Mouse (Mus musculus) frontal cortex, postnatal 25 days (tissue): ENCODE data around the gene Mpzl2.
A peak's percentile ranks its signal among the peaks of the same experiment; 100 is the strongest.

ENCODE experiments used
- DNase-seq, 2 experiments: peaks; one replicate each; pipeline ENCODE4 v3.0.0; 2022; ENCODE audit warnings: low spot score in 2 of 2

Mpzl2 gene

DNA sequence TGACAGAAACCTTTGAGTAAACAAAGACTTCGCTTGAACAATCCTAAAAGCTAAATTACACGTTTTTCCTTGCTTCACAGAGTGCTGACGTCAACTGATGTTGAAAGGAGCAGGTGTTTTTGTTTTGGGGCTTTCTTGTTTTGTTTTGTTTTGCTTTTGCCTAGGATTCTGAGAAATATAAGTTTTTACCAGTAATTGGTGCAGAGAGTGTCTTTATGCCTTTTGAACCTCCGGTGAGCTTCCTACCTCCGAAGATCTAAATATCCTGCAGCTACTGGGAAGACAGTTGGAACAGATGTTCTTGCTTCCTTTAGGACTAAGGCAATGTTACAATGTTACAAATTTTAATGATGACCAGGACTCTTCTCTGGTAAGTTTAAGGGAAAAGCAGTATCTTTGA is at the start of gene Mpzl2:
Gene Mpzl2 (plus strand): TSS at position 301 of the 400 bp plus-strand sequence.
- no peak for DNase-seq

DNA sequence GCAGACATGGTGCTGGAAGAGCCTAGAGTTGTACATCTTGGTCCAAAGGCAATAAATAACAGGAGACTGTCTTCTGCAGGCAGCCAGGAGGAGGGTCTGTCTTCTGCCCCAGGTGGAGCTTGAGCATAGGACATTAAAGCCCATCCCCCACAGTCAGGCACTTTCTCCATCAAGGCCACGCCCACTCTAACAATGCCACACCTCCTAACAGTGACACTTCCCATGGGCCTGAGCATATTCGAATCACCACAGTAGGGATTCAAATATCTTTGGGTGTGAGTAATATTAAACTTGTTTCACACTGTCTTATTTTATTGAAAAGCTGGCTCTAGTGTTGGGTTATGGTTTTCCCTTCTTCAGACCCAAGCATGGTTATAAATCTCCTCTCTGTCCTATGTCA is 47.8 kb upstream of the Mpzl2 start:
- no peak for DNase-seq

- no peak for DNase-seq
Observed at GRCm38 (mm10) chr9:44992271-44992670, 47.3 kb upstream of the Mpzl2 start.

GRCm38 (mm10) chr9:44993268-44993667 is 46.3 kb upstream of the Mpzl2 start:
- DNase-seq: no peak

GRCm38 (mm10) chr9:44994962-44995361 is 44.6 kb upstream of the Mpzl2 start:
- no peak for DNase-seq

DNA sequence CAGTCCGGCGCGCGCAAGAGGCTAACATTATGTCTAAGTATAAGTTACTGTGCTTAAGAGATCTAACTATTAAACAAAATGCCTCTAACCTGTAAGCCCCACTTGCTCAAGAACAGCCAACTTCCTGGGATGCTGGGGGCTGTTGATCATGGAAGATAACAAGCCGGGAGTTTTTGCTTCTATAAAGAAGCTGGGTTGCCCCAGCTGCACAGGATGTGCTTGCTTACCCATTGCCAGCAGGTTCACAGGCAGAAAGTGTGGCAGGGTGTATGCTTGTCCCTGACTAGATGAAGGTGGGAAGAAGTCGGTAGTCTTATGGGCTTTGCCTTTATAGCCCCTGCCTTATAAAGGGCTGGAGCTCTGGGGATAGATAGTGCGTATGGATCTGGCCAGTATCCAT is 43.0 kb upstream of the Mpzl2 start:
- no peak for DNase-seq

- no peak for DNase-seq
Observed at GRCm38 (mm10) chr9:44998138-44998537, 41.5 kb upstream of the Mpzl2 start.

GRCm38 (mm10) chr9:44999171-44999570 is 40.4 kb upstream of the Mpzl2 start:
- no peak for DNase-seq

DNA sequence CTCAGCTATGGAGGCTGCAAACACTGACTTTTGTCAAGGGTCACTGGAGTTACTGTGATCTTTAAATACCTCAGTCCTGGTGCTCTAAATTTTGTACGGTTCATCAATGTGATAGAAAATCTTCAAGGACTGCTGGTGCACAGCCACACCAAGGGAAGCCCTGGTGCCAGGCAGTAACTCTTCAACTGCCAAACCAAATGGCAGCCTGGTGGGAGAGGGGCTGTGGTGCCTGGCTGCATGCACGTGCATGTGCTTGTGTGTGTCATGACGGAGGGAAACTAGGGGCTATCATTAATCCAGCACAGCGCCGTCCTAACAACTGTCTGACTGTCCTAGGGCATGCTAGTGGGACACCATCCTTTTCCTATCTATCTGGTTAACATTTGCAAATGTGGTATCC is 39.8 kb upstream of the Mpzl2 start:
- DNase-seq: no peak

GRCm38 (mm10) chr9:45000249-45000648 is 39.4 kb upstream of the Mpzl2 start:
- DNase-seq: no peak

GRCm38 (mm10) chr9:45007404-45007803 is 32.2 kb upstream of the Mpzl2 start:
- DNase-seq: no peak

DNA sequence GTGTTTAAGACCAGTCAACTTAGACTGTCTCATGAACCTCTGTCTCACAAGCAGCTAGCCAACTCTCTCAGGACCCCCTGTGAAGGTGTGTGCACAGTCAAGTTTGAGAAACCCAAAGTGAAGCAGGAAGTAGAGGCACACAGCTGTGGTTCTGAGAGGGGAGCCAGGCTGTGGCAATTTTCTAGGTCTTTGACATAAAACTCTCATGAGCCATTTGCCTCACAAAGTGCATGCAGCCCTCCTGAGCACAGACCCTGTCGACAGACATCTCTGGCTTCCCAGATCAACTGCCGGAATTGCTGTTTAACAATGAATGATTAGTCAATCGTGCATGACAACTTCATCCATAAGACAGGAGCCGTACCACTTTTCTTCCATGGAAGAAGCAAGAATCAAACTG is 31.3 kb upstream of the Mpzl2 start:
- DNase-seq: no peak

DNA sequence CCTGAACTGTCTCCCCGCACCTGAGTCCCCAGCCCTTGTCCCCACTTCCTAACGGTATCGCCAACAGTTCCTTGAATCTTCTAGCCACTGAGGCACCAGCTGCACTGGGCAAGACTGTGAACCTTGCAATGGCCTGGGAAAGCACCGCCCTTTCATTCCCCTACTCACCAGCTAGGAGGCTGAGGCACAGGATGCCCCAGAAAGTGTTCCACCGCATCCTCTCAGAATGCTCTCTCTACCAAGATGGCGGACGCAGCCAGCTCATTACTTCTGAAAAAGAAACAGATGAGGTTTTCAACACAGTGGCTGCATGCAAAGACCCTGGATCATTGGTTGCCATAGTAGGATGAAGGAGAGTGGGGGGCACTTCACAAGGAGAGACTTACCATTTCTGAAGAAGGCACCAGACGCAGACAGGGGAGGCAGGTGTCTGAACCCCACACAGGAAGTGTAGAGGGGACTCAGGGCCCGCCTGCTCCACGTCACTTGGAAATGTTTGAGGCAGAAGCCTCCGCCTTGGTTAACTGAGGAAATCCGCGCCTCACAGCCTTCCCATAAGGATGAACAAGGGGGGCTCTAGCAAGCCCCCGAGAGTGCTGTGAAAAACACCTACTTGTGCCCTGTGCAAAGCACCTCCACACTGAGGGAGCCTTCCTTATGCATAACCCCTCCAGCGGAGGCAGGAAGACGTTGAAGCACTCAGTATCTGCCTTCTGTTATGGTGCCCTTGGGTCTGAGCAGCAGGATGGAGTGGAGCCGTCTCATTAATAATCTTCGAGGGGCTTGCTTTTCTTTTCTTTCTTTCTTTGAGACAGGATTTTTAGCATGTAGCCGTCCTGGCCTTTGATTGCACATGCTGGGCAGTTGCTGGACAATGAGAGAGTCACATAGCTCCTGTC is 30.2 kb upstream of the Mpzl2 start, which contains the start of gene Cd3e:
Gene Cd3e (minus strand): TSS at position 448 of the 899 bp plus-strand sequence.
- DNase-seq: no peak

- DNase-seq: no peak
Observed at GRCm38 (mm10) chr9:45010461-45010860, 29.1 kb upstream of the Mpzl2 start.

DNA sequence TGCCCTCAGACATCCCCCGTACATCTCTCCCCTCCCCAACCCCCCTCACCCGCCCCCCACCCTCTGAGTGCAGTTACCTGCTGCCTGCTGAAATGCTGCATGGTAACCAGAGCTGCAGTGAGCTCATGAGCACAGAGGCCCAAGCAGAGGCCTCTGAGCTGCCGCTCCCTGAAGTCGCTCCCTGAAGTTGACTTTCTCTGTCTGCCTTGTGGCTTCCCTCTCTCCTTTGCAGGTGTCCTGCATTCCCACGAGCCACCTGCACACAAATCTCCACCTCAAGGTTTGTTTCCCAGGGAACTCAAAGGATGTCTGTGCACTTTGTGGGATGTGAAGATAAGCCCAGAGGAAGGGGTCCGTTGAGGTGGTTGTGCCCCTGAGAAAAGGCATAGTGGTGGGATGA is 28.3 kb upstream of the Mpzl2 start:
- no peak for DNase-seq

- no peak for DNase-seq
Observed at GRCm38 (mm10) chr9:45014879-45015278, 24.7 kb upstream of the Mpzl2 start.

DNA sequence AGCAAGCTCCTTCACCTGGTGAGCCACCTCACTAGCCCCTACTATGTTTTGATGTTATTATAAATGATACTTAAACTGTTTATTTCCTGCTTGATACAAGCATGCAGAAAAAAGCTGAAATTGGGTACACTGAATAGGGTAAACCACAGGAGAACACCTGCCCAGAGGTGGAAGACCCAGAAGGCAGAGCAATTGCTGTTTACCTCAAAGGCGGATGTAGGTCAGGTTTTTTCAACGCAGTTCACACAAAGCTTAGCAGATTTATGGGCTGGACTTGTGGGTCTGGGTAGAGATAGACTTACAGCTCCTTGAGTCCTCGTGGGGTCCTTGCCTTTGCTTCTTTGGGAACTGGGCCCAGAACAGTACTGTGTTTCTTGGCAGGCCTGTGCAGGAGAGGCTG is 23.8 kb upstream of the Mpzl2 start:
- DNase-seq: no peak

GRCm38 (mm10) chr9:45018031-45018430 is 21.6 kb upstream of the Mpzl2 start:
- peak in 1 of 2 experiments; percentile 9 for DNase-seq

DNA sequence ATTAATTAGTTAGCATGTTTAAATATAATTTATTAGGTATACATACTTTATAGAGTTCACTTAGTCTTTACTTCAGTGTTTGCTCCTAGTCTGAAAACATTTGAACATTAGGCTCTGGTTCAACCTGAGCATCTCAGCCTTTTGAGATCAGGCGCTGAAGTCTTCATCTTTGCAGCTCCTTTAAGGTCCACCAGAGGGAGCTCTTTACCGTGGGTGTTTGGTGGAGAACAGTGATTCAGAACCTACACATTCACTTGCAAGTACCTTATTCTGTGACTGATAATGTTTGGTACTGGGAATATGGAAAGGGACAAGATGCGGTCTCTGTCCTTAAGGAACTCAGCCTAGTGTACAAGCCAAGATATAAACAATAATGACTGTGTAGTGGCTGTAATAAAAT is 16.8 kb upstream of the Mpzl2 start:
- DNase-seq: peak; percentile 16 to 34

- no peak for DNase-seq
Observed at GRCm38 (mm10) chr9:45023638-45024037, 16.0 kb upstream of the Mpzl2 start.

- no peak for DNase-seq
Observed at GRCm38 (mm10) chr9:45024187-45024586, 15.4 kb upstream of the Mpzl2 start.

GRCm38 (mm10) chr9:45027376-45027775 is 12.2 kb upstream of the Mpzl2 start:
- no peak for DNase-seq

DNA sequence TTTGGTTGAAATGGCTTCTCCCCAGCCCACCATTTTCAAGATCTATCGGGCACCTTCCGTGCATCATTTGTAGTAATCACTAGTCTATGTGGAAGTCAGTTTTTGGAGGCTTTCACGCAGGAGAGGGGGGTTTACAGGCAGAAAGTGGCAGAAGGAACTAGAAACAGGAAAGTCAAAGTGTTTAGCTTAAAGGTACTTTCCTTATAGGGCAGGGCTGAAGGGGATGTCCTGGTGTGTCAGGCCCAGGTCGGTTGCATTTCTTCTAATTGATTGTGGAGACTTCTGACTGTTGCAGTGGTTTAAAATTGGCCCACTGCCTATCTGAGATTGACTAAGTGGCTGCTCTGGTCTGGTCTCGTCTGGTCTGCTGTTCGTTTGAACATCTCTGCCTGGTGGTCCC is 9.3 kb upstream of the Mpzl2 start:
- DNase-seq: no peak

DNA sequence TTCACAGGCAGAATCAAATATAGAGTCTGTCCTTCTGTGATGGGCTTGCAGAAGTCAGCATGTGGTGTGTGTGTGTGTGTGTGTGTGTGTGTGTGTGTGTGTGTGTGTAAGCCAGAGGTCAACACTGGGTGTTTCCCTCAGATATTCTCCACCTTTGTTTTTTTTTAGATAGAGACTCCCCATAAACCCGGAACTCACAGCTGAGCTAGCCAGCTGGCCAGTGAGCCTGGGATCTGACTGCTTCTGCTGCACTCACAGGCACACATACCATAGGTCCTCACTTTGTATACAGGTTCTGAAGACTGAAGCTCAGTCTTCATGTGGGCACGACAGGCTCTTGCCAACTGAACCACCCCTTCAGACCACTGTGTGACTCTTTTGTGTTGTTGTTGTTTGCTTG is 7.3 kb upstream of the Mpzl2 start:
- DNase-seq: no peak
